Mouse (Mus musculus) stomach, postnatal 0 days (tissue): ENCODE results near the gene Olfml3.

Experiments
- CTCF ChIP-seq: IDR thresholded peaks from 2 replicates; pipeline ENCODE4 v1.5.1; 2016; ENCODE audit warnings: antibody characterized with exemption, low read depth, mild to moderate bottlenecking, moderate library complexity
- EP300 ChIP-seq: optimal IDR thresholded peaks from 2 replicates; pipeline ENCODE3; 2016; ENCODE audit warnings: antibody characterized with exemption

DNA sequence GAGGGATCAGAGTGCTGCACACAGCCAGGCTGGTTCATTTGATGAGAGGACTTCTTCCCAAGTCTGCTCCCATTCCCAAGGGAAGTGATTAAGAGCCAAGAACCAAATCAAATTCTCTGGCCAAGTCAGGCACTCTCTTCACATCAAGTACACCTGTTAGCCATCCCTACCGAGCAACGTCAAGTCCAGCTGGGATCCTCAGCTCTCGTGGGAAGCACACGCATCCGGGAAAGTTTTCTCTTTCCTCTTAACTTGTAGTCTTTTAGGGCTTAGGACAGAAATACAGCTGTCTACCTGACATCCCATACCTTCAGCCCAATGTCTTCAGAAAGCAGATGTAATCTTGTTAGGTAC lies 53.9 kb downstream of the Olfml3 start:
- TF ChIP-seq CTCF = no peak
- no peak for TF ChIP-seq EP300
